In genomic region chr4:45184521-45185330, GRCm38 (mm10) we compare ENCODE assay signal across 8 mouse cellular contexts. TPM values are rescaled to one million over a fixed set of nuclear protein-coding genes. Genes with fewer than 3 reads are reported as not detected.
A peak's percentile ranks its signal among the peaks of the same experiment; 100 is the strongest.
DNase-seq lines count a peak whose midpoint lies in the region; ATAC-seq lines count a peak whose summit lies in the region.

Gene Frmpd1 (plus strand): TSS chr4:45184875.

- peak within 1 kb of the TSS; percentile 54 for H3K9ac ChIP-seq in intestine, embryonic 15.5 days

- intact Hi-C loops in gastrocnemius, postnatal 36 days (cut with DNase I), result no loop called here
- intact Hi-C loops in left cerebral cortex, postnatal 25 days (cut with DNase I), result loop anchor here (5.0 kb wide), 2 partner anchors 77 to 78 kb away; partner anchors contain the start of gene Tomm5

- H3K27ac ChIP-seq in intestine, embryonic 15.5 days, result no peak within 1 kb of the TSS

- peak within 1 kb of the TSS; percentile 57 for H3K4me3 ChIP-seq in intestine, embryonic 15.5 days (replicated peaks)

- peak; percentile 97 for ATAC-seq in intestine, embryonic 15.5 days
- peak; percentile 73 for ATAC-seq in megakaryocyte progenitor cell, adult 5-6 weeks (replicated peaks; ENCODE audit: poor library complexity)
- ATAC-seq in erythroid progenitor cell, adult 5-6 weeks (replicated peaks; ENCODE audit: low FRiP score, poor library complexity, severe bottlenecking), result no peak

- peaks cover 6% of the 10 kb centered on the region; the same call in 1 of the 2 replicates for H3K27me3 ChIP-seq in intestine, embryonic 15.5 days (replicated peaks)

- no peaks in the 10 kb centered on the region for H3K9me3 ChIP-seq in intestine, embryonic 15.5 days

- H3K4me2 ChIP-seq in intestine, embryonic 15.5 days (replicated peaks), result peak within 1 kb of the TSS; percentile 98

- 0 out of 2 replicates have a peak, but pooled peaks cover 9% of the 10 kb centered on the region for H3K4me1 ChIP-seq in intestine, embryonic 15.5 days (replicated peaks)

- no peaks in the 10 kb centered on the region for H3K36me3 ChIP-seq in intestine, embryonic 15.5 days

- peak; percentile 72 for DNase-seq in adrenal gland, postnatal 25 days
- peak; percentile 72 for DNase-seq in embryo, embryonic 10.5 days (ENCODE audit: low spot score)
- DNase-seq in gastrocnemius, postnatal 36 days, result peak; percentile 25 to 34
- DNase-seq in left cerebral cortex, postnatal 25 days (ENCODE audit: low spot score in 2 of 2), result peak; percentile 45 to 52
- peak; percentile 55 for DNase-seq in right cerebral cortex, postnatal 4 days

- WGBS in intestine, embryonic 15.5 days, result under 1% methylated on average over 85 of the region's 85 CpGs

RNA-seq across cellular contexts. Expression of gene Frmpd1, which starts in this region (rescaled TPM):
- 3.7 and 7.2 TPM in 2 replicates for total RNA-seq in adrenal gland, postnatal 25 days (2021)
- total RNA-seq in gastrocnemius, postnatal 36 days (2021), result under 1 TPM; 0.54 to 0.84 TPM
- 0.48 and 0.57 TPM in 2 replicates for polyA plus RNA-seq in intestine, embryonic 15.5 days (2015; fragmentation: Nextera tagmentation; extraction: Ambion mirVana)
- total RNA-seq in left cerebral cortex, postnatal 25 days (2021), result 10 to 100 TPM; 12.2 to 12.8 TPM
- not detected in 2 replicates for total RNA-seq in megakaryocyte progenitor cell, adult 5-6 weeks (2015)
- total RNA-seq in megakaryocyte progenitor cell, adult 5-6 weeks (2017), result not detected in 2 replicates
- not detected in 2 replicates for total RNA-seq in erythroid progenitor cell, adult 5-6 weeks (2015; ENCODE audit: low replicate concordance)
- not detected in 2 replicates for total RNA-seq in erythroid progenitor cell, adult 5-6 weeks (2017; ENCODE audit: low replicate concordance)

Comparison
In these comparisons a context has a peak if more than half of its experiments do, and no peak if none do; other contexts are left out.
1. Peak in DNase-seq in gastrocnemius, postnatal 36 days; RNA of the gene not detected or under 1 TPM.
2. Peak in ATAC-seq, H3K4me3 ChIP-seq, H3K9ac ChIP-seq and H3K4me2 ChIP-seq in intestine, embryonic 15.5 days; RNA of the gene not detected or under 1 TPM.
3. Peak in ATAC-seq in megakaryocyte progenitor cell, adult 5-6 weeks; RNA of the gene not detected or under 1 TPM.